Mouse (Mus musculus): ENCODE data around the gene Hist1h4f. TPM values are rescaled to one million over a fixed set of nuclear protein-coding genes. Genes with fewer than 3 reads are reported as not detected.

Hist1h4f gene
- polyA plus RNA-seq, 1 experiment from 2014 or later = 1.1 TPM

GRCm38 (mm10) chr13:23583387-23584068, 32.1 kb upstream of the Hist1h4f start:
- ATAC-seq = no peak
- Histone ChIP-seq H3K27me3 (ENCODE audit: insufficient read depth, low read length) (no peaks in the 10 kb centered on the region), H3K9ac (replicated peaks) (peak overlapping the region; percentile 83), H3K36me3 (replicated peaks; ENCODE audit: insufficient read depth, low read length) (no peaks in the 10 kb centered on the region), H3K27ac (ENCODE audit: low read depth) (peak overlapping the region; percentile 99), H3K4me3 (ENCODE audit: low read depth, low read length) (peak overlapping the region; percentile 59), H3K4me1 (ENCODE audit: insufficient read depth) (peaks cover 24% of the 10 kb centered on the region), H3K9me3 (ENCODE audit: low read length) (no peaks in the 10 kb centered on the region), H3K4me2 (ENCODE audit: low read depth, low read length) (peak overlapping the region; percentile 86)
- DNase-seq = no peak
- TF ChIP-seq EP300 (IDR thresholded peaks at IDR 0.05; ENCODE audit: low read depth) (no peak), CTCF (IDR thresholded peaks at IDR 0.05; ENCODE audit: low read depth) (no peak)

GRCm38 (mm10) chr13:23582219-23583056, 31.0 kb upstream of the Hist1h4f start:
- peak overlapping the region; percentile 59 for H3K4me3 ChIP-seq (ENCODE audit: low read depth, low read length)
- DNase-seq (peak; percentile 35), ATAC-seq (no peak)
- peak overlapping the region; percentile 86 for H3K4me2 ChIP-seq (ENCODE audit: low read depth, low read length)
- H3K9me3 ChIP-seq (ENCODE audit: low read length) = no peaks in the 10 kb centered on the region
- no peaks in the 10 kb centered on the region for H3K27me3 ChIP-seq (ENCODE audit: insufficient read depth, low read length)
- H3K27ac ChIP-seq (ENCODE audit: low read depth) = peak overlapping the region; percentile 99
- peaks cover 24% of the 10 kb centered on the region for H3K4me1 ChIP-seq (ENCODE audit: insufficient read depth)
- peak overlapping the region; percentile 83 for H3K9ac ChIP-seq (replicated peaks)
- no peaks in the 10 kb centered on the region for H3K36me3 ChIP-seq (replicated peaks; ENCODE audit: insufficient read depth, low read length)
- TF ChIP-seq EP300 (IDR thresholded peaks at IDR 0.05; ENCODE audit: low read depth) (no peak), CTCF (IDR thresholded peaks at IDR 0.05; ENCODE audit: low read depth) (no peak)
- WGBS (ENCODE audit: insufficient replicate concordance) = 11% methylated on average over 6 of the region's 6 CpGs

- Histone ChIP-seq H3K4me1 (ENCODE audit: insufficient read depth) (peaks cover 30% of the 10 kb centered on the region), H3K4me2 (ENCODE audit: low read depth, low read length) (peak within 1 kb of the TSS; percentile 86), H3K9me3 (ENCODE audit: low read length) (no peaks in the 10 kb centered on the region), H3K27me3 (ENCODE audit: insufficient read depth, low read length) (no peaks in the 10 kb centered on the region), H3K4me3 (ENCODE audit: low read depth, low read length) (peak within 1 kb of the TSS; percentile 59), H3K9ac (replicated peaks) (peak within 1 kb of the TSS; percentile 83), H3K27ac (ENCODE audit: low read depth) (peak within 1 kb of the TSS; percentile 99), H3K36me3 (replicated peaks; ENCODE audit: insufficient read depth, low read length) (no peaks in the 10 kb centered on the region)
- 2% methylated on average over 43 of the region's 43 CpGs for WGBS (ENCODE audit: insufficient replicate concordance)
- DNase-seq (peak; percentile 94), ATAC-seq (peak; percentile 76)
- TF ChIP-seq CTCF (IDR thresholded peaks at IDR 0.05; ENCODE audit: low read depth) (no peak), EP300 (IDR thresholded peaks at IDR 0.05; ENCODE audit: low read depth) (peak; percentile 94)
These were observed 30.2 kb upstream of the Hist1h4f start, which contains the start of gene Hist1h4d for GRCm38 (mm10) chr13:23581408-23582218. Gene Hist1h4d (plus strand): TSS chr13:23581598.

GRCm38 (mm10) chr13:23577835-23578234, 26.4 kb upstream of the Hist1h4f start:
- WGBS (ENCODE audit: insufficient replicate concordance) = 89% methylated on average over 1 of the region's 1 CpGs
- H3K9me3 ChIP-seq (ENCODE audit: low read length) = no peaks in the 10 kb centered on the region
- no peaks in the 10 kb centered on the region for H3K36me3 ChIP-seq (replicated peaks; ENCODE audit: insufficient read depth, low read length)
- H3K4me2 ChIP-seq (ENCODE audit: low read depth, low read length) = no peak overlapping the region
- no peak overlapping the region for H3K4me3 ChIP-seq (ENCODE audit: low read depth, low read length)
- DNase-seq (no peak), ATAC-seq (no peak)
- H3K27ac ChIP-seq (ENCODE audit: low read depth) = no peak overlapping the region
- H3K4me1 ChIP-seq (ENCODE audit: insufficient read depth) = peaks cover 19% of the 10 kb centered on the region
- H3K9ac ChIP-seq (replicated peaks) = no peak overlapping the region
- TF ChIP-seq EP300 (IDR thresholded peaks at IDR 0.05; ENCODE audit: low read depth) = no peak
- no peak for TF ChIP-seq CTCF (IDR thresholded peaks at IDR 0.05; ENCODE audit: low read depth)
- H3K27me3 ChIP-seq (ENCODE audit: insufficient read depth, low read length) = no peaks in the 10 kb centered on the region

GRCm38 (mm10) chr13:23576906-23577639, 25.6 kb upstream of the Hist1h4f start:
- peak overlapping the region; percentile 88 for H3K27ac ChIP-seq (ENCODE audit: low read depth)
- no peak for DNase-seq
- WGBS (ENCODE audit: insufficient replicate concordance) = 37% methylated on average over 6 of the region's 6 CpGs
- TF ChIP-seq CTCF (IDR thresholded peaks at IDR 0.05; ENCODE audit: low read depth) = no peak
- TF ChIP-seq EP300 (IDR thresholded peaks at IDR 0.05; ENCODE audit: low read depth) = no peak
- no peak for ATAC-seq
- H3K4me1 ChIP-seq (ENCODE audit: insufficient read depth) = peaks cover 14% of the 10 kb centered on the region
- H3K9me3 ChIP-seq (ENCODE audit: low read length) = no peaks in the 10 kb centered on the region
- peak overlapping the region; percentile 53 for H3K4me3 ChIP-seq (ENCODE audit: low read depth, low read length)
- peak overlapping the region; percentile 71 for H3K4me2 ChIP-seq (ENCODE audit: low read depth, low read length)
- no peaks in the 10 kb centered on the region for H3K27me3 ChIP-seq (ENCODE audit: insufficient read depth, low read length)
- no peaks in the 10 kb centered on the region for H3K36me3 ChIP-seq (replicated peaks; ENCODE audit: insufficient read depth, low read length)
- peak overlapping the region; percentile 82 for H3K9ac ChIP-seq (replicated peaks)

All from liver, postnatal 0 days (tissue).